ENCODE assay signal across 8 mouse cellular contexts in the genomic region with DNA sequence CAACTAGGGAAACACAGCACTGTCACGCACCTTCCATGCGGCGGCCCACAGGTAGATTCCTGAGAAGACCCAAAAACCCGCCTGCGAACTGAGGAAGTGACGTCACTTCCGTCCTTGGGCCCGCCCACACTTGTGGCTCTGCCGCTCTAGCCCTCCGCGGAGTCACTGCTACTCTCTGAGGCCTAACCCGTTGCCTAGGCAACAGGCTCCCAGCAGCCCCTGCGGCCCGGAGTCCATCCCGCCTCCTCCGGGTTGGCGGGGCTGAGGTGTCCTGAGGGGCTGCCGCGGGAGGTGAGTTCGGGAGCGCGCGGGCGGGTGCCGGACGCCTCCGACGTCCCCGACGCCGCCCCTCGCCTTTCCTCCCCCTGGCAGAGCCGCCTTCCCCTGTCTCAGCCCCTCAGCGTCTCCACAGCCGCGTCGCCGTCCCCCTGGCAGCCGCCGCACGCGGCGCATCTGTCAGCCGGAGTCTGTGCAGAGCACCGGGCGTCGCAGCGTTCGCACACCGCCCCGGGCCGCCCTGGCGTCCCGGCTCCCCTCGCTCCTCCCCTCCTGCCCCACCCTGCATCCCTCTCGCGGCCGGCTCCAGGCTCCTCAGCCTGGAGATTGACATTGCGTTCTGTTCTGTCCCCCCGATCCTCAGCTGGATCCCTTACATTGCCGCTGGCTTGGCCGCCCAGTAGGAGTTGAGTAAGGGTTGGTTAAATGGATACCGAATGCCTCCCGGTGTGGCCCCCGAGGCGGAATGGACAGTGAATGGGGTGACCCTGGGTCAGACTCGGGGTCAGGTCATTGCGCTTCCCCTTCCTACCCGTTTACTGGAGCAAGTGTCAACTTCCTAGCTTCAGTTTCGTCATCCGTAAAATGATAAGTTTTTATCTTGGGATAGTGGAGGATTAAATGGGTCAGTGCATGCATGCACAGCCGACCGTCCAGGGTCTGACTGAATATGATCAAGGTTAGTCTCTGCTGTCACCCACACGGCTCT. TPM values are rescaled to one million over a fixed set of nuclear protein-coding genes. Genes with fewer than 3 reads are reported as not detected.
DNase-seq lines count a peak whose midpoint lies in the region; ATAC-seq and TF ChIP-seq lines count a peak whose summit lies in the region.

A gene (minus strand): TSS at position 110 of the 985 bp plus-strand sequence.
A gene (plus strand): TSS at position 229 of the 985 bp plus-strand sequence.

- peak within 1 kb of the TSS; percentile 71 for H3K9ac ChIP-seq in embryonic facial prominence, embryonic 15.5 days
- H3K9ac ChIP-seq in limb, embryonic 14.5 days (ENCODE audit: low read depth, low read length, severe bottlenecking), result peak within 1 kb of the TSS; percentile 75
- H3K9ac ChIP-seq in midbrain, postnatal 0 days (replicated peaks; ENCODE audit: low read length, poor library complexity, severe bottlenecking), result peak within 1 kb of the TSS; percentile 64

- TF ChIP-seq POLR2A in bone marrow, adult 2 months (IDR thresholded peaks at IDR 0.05; ENCODE audit: borderline replicate concordance, control insufficient read depth, low read depth, low read length), result peak; percentile 42; the same call in 1 of the 2 replicates
- peak; percentile 73; the same call in 1 of the 2 replicates for TF ChIP-seq POLR2A in limb, embryonic 14.5 days (IDR thresholded peaks at IDR 0.05; ENCODE audit: borderline replicate concordance, extremely low read depth, insufficient read depth, insufficient read length)

- peak within 1 kb of the TSS; percentile 95 for H3K4me3 ChIP-seq in bone marrow, adult 2 months (replicated peaks; ENCODE audit: control insufficient read depth, low read depth, low read length)
- peak within 1 kb of the TSS; percentile 85 for H3K4me3 ChIP-seq in embryonic facial prominence, embryonic 15.5 days (replicated peaks)
- peak within 1 kb of the TSS; percentile 79 for H3K4me3 ChIP-seq in limb, embryonic 14.5 days (replicated peaks; ENCODE audit: low read length)
- H3K4me3 ChIP-seq in midbrain, postnatal 0 days (ENCODE audit: low read depth, low read length), result peak within 1 kb of the TSS; percentile 56

- H3K9me3 ChIP-seq in embryonic facial prominence, embryonic 15.5 days (replicated peaks), result no peaks in the 10 kb centered on the region
- no peaks in the 10 kb centered on the region for H3K9me3 ChIP-seq in limb, embryonic 14.5 days (ENCODE audit: control insufficient read depth, low read length)
- no peaks in the 10 kb centered on the region for H3K9me3 ChIP-seq in midbrain, postnatal 0 days (ENCODE audit: low read length)

- no peaks in the 10 kb centered on the region for H3K36me3 ChIP-seq in embryonic facial prominence, embryonic 15.5 days
- H3K36me3 ChIP-seq in limb, embryonic 14.5 days (ENCODE audit: control insufficient read depth, insufficient read depth, low read length), result no peaks in the 10 kb centered on the region
- H3K36me3 ChIP-seq in midbrain, postnatal 0 days (ENCODE audit: insufficient read depth, low read length), result no peaks in the 10 kb centered on the region

- no peaks in the 10 kb centered on the region for H3K27me3 ChIP-seq in embryonic facial prominence, embryonic 15.5 days
- no peaks in the 10 kb centered on the region for H3K27me3 ChIP-seq in limb, embryonic 14.5 days (ENCODE audit: control insufficient read depth, insufficient read depth, low read length)
- H3K27me3 ChIP-seq in midbrain, postnatal 0 days (ENCODE audit: insufficient read depth, low read length), result no peaks in the 10 kb centered on the region

- DNase-seq in 416B (ENCODE audit: low read depth), result peak; percentile 97
- DNase-seq in heart, adult 8-10 months (ENCODE audit: low spot score), result peak; percentile 94
- DNase-seq in kidney, adult 9 months, result peak; percentile 98
- DNase-seq in limb, embryonic 14.5 days (ENCODE audit: low spot score), result peak; percentile 99
- DNase-seq in midbrain, postnatal 0 days (ENCODE audit: low spot score), result peak; percentile 100
- peak; percentile 88 to 90 for DNase-seq in spleen, postnatal 14 days (ENCODE audit: low spot score in 2 of 2)

- no peak; the same call in 1 of the 2 replicates for TF ChIP-seq CTCF in bone marrow, adult 2 months (IDR thresholded peaks at IDR 0.05; ENCODE audit: control insufficient read depth, insufficient read depth, low read length)
- no peak for TF ChIP-seq CTCF in midbrain, postnatal 0 days (IDR thresholded peaks at IDR 0.05)

- H3K27ac ChIP-seq in bone marrow, adult 2 months (ENCODE audit: control insufficient read depth, insufficient read depth, low read depth, low read length, poor library complexity), result peak within 1 kb of the TSS; percentile 95
- peak within 1 kb of the TSS; percentile 82 for H3K27ac ChIP-seq in embryonic facial prominence, embryonic 15.5 days (replicated peaks)
- H3K27ac ChIP-seq in limb, embryonic 14.5 days (replicated peaks; ENCODE audit: low read depth, low read length), result peak within 1 kb of the TSS; percentile 76
- H3K27ac ChIP-seq in midbrain, postnatal 0 days (ENCODE audit: low read depth, low read length), result peak within 1 kb of the TSS; percentile 74

- ATAC-seq in embryonic facial prominence, embryonic 15.5 days (ENCODE audit: insufficient number of reproducible peaks, low FRiP score, low TSS enrichment, low read depth), result peak; percentile 99
- ATAC-seq in limb, embryonic 14.5 days (ENCODE audit: low FRiP score, low read depth), result peak; percentile 100
- ATAC-seq in midbrain, postnatal 0 days (ENCODE audit: low FRiP score), result peak; percentile 99

- H3K4me1 ChIP-seq in bone marrow, adult 2 months (ENCODE audit: control insufficient read depth, insufficient read depth, low read length), result peaks cover 2% of the 10 kb centered on the region
- peaks cover 17% of the 10 kb centered on the region for H3K4me1 ChIP-seq in embryonic facial prominence, embryonic 15.5 days
- peaks cover 11% of the 10 kb centered on the region for H3K4me1 ChIP-seq in limb, embryonic 14.5 days (ENCODE audit: control insufficient read depth, insufficient read depth, low read length)
- 0 out of 2 replicates have a peak, but pooled peaks cover 6% of the 10 kb centered on the region for H3K4me1 ChIP-seq in midbrain, postnatal 0 days (ENCODE audit: insufficient read depth, low read length)

- WGBS in bone marrow, adult 2 months, result under 1% methylated on average over 74 of the region's 74 CpGs
- under 1% methylated on average over 71 of the region's 74 CpGs for WGBS in embryonic facial prominence, embryonic 15.5 days
- WGBS in limb, embryonic 14.5 days, result under 1% methylated on average over 52 of the region's 74 CpGs
- under 1% methylated on average over 64 of the region's 74 CpGs for WGBS in midbrain, postnatal 0 days

- peak within 1 kb of the TSS; percentile 92 for H3K4me2 ChIP-seq in embryonic facial prominence, embryonic 15.5 days (replicated peaks)
- H3K4me2 ChIP-seq in limb, embryonic 14.5 days (replicated peaks; ENCODE audit: low read depth, low read length, severe bottlenecking), result peak within 1 kb of the TSS; percentile 91
- H3K4me2 ChIP-seq in midbrain, postnatal 0 days (ENCODE audit: low read depth, low read length, poor library complexity, severe bottlenecking), result peak within 1 kb of the TSS; percentile 91

RNA-seq across cellular contexts. Expression of the first gene that starts in this region (rescaled TPM):
- 30.1 and 37.1 TPM in 2 replicates for polyA plus RNA-seq in bone marrow, adult 2 months (2011; ENCODE audit: insufficient read depth, insufficient read length, low replicate concordance, missing spikeins)
- 68.4 and 72.8 TPM in 2 replicates for polyA plus RNA-seq in embryonic facial prominence, embryonic 15.5 days (2015; fragmentation: Nextera tagmentation; extraction: Ambion mirVana)
- 10 to 100 TPM; 21.7 to 28.5 (median 27.8) TPM for total RNA-seq in heart, adult 8-10 months (2022)
- polyA plus RNA-seq in limb, embryonic 14.5 days (2012; rRNA removed), result 74.0 and 74.8 TPM in 2 replicates
- 73.4 and 77.6 TPM in 2 replicates for polyA plus RNA-seq in limb, embryonic 14.5 days (2014; fragmentation: Nextera tagmentation; extraction: Ambion mirVana)
- 105 and 153 TPM in 2 replicates for total RNA-seq in midbrain, postnatal 0 days (2014; rRNA removed)
- polyA plus RNA-seq in midbrain, postnatal 0 days (2015; fragmentation: Nextera tagmentation; extraction: Ambion mirVana), result 91.3 and 99.0 TPM in 2 replicates

RNA-seq across cellular contexts. Expression of the second gene that starts in this region (rescaled TPM):
- 3.6 and 6.1 TPM in 2 replicates for polyA plus RNA-seq in bone marrow, adult 2 months (2011; ENCODE audit: insufficient read depth, insufficient read length, low replicate concordance, missing spikeins)
- 4.2 and 5.2 TPM in 2 replicates for polyA plus RNA-seq in embryonic facial prominence, embryonic 15.5 days (2015; fragmentation: Nextera tagmentation; extraction: Ambion mirVana)
- 1 to 10 TPM; 4.9 to 5.8 (median 5.3) TPM for total RNA-seq in heart, adult 8-10 months (2022)
- 10.1 and 11.4 TPM in 2 replicates for polyA plus RNA-seq in limb, embryonic 14.5 days (2012; rRNA removed)
- polyA plus RNA-seq in limb, embryonic 14.5 days (2014; fragmentation: Nextera tagmentation; extraction: Ambion mirVana), result 3.8 and 4.4 TPM in 2 replicates
- 22.9 and 23.6 TPM in 2 replicates for total RNA-seq in midbrain, postnatal 0 days (2014; rRNA removed)
- 4.8 and 4.9 TPM in 2 replicates for polyA plus RNA-seq in midbrain, postnatal 0 days (2015; fragmentation: Nextera tagmentation; extraction: Ambion mirVana)

Comparison
In these comparisons a context has a peak if more than half of its experiments do, and no peak if none do; other contexts are left out.
1. Peak in every context shown above with its lines: DNase-seq, ATAC-seq, H3K4me3 ChIP-seq and H3K27ac ChIP-seq.